Mouse (Mus musculus): ENCODE results near the gene Cyp4a14.
"Not testable (repeated sequence)": the region's sequence is repeated elsewhere in the genome, so short reads cannot be mapped to it uniquely, and the experiment has no call there.

Gene Cyp4a14

GRCm38 (mm10) chr4:115496001-115496400 is at the start of gene Cyp4a14:
Gene Cyp4a14 (minus strand): TSS chr4:115496142.
- DNase-seq = no peak

GRCm38 (mm10) chr4:115545101-115545500 is 49.2 kb upstream of the Cyp4a14 start:
- DNase-seq = no peak

- no peak for DNase-seq
These were observed 25.8 kb upstream of the Cyp4a14 start for GRCm38 (mm10) chr4:115521766-115522165.

- no peak for DNase-seq
These were observed 23.5 kb upstream of the Cyp4a14 start for GRCm38 (mm10) chr4:115519444-115519843.

GRCm38 (mm10) chr4:115518000-115518399 is 22.1 kb upstream of the Cyp4a14 start, which contains the start of gene Cyp4a10:
Gene Cyp4a10 (plus strand): TSS chr4:115518264.
- DNase-seq = not testable (repeated sequence)

- not testable (repeated sequence) for DNase-seq
These were observed 18.0 kb upstream of the Cyp4a14 start for GRCm38 (mm10) chr4:115513964-115514363.

GRCm38 (mm10) chr4:115497466-115497865 is 1.5 kb upstream of the Cyp4a14 start:
- DNase-seq = no peak

GRCm38 (mm10) chr4:115481006-115481652 is 14.8 kb downstream of the Cyp4a14 start:
- DNase-seq = no peak

GRCm38 (mm10) chr4:115476051-115476450 is 19.9 kb downstream of the Cyp4a14 start:
- DNase-seq = peak in 1 of 2 experiments; percentile 2

- DNase-seq = not testable (repeated sequence)
These were observed 22.4 kb downstream of the Cyp4a14 start for GRCm38 (mm10) chr4:115473585-115473984.

GRCm38 (mm10) chr4:115452304-115452703 is 43.6 kb downstream of the Cyp4a14 start, which contains the start of gene Cyp4a30b:
Gene Cyp4a30b (plus strand): TSS chr4:115452604.
- DNase-seq = no peak

- no peak for DNase-seq
These were observed 45.3 kb downstream of the Cyp4a14 start for GRCm38 (mm10) chr4:115450577-115451137.

Data from spleen, adult 18-20 months (tissue).